Mouse (Mus musculus) forelimb bud, embryonic 11.5 days (tissue): Measurements from ENCODE around the gene Ccr9.
"Not testable (repeated sequence)": the region's sequence is repeated elsewhere in the genome, so short reads cannot be mapped to it uniquely, and the experiment has no call there.

Experiments used
- DNase-seq: peaks from one replicate; pipeline ENCODE4 v3.0.0-alpha.2; 2012; ENCODE audit warnings: low read depth, low spot score

Gene Ccr9

DNA sequence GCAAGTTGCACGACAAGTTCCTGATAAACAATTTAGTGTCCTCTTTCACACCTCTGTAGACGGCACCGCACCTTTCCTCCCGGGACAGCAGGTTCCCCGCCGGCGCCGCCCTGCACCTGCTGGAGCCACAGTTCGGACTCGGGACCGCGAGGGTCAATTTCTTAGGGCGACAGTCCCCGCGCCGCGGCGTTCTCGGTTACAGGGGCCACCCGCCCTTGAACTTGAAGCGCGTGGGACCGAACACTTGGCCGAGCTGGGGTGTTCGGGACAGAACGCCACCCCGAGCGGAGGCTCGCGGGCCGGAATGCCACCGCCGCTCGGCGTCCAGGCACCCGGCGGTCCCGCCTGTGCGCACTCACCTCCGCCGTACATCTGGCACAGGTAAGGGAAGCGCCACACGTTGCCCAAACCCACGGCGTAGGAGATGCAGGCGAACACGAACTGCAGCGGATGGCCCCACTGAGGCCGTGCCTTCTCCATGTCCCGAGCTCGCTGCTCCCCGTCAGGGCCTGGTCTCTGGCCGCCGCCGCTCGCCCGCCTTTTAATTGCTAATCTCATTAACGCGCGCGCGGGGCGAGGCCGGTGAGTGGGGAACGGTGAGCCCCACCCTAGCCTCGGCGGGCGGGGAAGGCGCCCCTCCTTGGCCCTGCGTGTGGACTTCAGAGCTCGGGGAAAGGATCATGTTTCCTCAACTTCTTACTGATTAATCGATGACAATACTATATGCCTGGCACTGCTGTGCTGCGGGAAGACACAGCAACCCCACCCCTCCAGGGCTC lies at the start of gene Ccr9, which contains the start of gene Slc6a20a:
TSS of gene Ccr9 (plus strand) at position 113 of the 779 bp plus-strand sequence.
TSS of gene Slc6a20a (minus strand) at position 559 of the 779 bp plus-strand sequence.
- no peak for DNase-seq

DNA sequence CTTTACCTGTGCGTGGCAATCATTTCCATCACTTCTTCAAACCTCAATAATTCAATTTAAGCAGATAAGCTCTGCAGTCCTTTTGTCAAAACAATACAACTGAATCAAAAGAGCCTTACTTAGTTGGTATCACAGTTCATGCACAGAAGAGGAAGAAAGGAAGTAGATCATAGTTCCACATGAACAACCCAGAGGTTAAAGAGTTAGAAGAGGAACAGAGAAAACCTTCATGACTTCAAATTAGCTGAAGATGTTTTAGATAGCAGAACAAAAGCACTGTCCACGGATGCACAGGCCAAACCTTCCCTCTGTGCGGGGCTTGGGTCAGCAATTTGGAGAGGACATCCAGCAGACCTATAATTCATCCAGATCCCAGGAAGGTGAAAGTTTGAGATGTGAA lies 46.6 kb upstream of the Ccr9 start:
- no peak for DNase-seq

DNA sequence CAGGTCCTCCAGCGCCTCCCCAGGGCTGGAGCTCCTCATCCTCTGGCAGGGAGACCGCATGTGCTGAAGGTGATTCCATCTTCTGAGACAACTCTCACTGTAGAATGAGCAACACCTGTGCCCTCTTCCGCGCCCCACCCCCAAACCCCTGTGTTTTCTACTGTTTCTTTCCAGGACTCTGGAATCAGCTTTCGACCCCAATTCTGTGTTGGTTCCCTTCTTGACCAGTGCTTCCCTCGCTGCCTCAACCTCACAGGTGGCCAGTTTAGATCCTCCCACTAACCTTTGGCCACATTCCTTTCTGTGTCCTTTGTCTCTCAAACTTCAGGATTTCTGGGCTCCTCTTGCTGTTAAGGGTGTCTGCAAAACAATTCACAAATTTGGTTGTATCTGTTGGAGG lies 46.0 kb upstream of the Ccr9 start, which contains the start of gene Slc6a20b:
TSS of gene Slc6a20b (minus strand) at position 285 of the 400 bp plus-strand sequence.
- DNase-seq = no peak

DNA sequence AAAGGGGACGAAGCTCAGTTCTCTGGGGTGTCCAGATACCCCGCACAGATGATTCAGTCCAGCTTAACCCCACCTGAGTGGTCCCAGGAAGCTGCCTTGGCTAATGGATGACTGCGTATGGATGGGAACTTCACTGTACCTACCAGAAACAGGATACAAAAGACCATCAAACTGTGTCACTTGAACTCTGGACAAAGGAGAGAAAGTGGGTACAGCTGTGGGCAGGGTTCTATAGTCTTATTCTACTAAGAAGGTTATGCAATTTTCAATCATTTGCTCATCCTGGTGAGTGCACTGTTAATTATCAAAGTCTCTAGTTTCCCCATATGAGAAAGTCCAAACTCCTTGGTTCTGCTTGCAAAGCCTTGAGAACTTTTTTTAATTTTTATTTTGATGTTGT lies 45.2 kb upstream of the Ccr9 start:
- no peak for DNase-seq

DNA sequence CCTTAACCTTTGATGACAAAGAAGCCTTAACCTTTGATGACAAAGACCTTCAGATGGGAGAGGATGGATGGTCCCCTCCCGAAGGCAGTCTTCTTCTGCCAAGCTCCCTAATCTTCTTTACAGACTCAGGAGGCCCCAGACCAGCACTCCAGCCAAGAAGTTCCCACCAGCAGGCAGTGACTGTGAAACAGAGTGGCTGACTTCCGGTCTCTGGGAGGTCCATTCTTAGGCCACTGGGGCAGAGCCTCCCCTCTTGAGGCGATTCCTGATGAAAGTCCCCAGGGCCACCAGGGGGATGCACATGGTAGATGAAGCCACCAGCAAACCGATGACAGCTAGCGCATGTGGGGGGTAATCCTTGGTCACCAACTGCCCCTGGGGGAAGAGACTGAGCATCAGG lies 41.5 kb upstream of the Ccr9 start:
- DNase-seq = no peak

DNA sequence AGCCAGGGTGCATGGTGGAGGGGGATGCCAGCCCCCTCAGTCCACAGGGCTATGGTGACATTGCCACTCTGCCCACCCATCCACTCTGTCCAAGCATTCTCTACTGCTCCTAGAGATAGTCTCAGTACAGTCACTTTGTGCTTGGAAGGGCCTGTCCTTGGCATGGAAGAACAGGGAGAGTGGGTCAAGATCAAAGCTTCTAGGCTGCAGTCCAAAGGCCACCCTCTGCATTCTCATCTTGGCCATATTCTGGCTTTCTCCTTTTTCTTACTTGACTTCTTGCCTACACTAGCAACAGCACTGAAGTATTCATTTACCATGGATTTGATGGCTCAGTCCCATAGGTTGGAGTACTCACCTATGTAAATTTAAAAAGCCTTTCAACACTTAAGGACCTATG lies 40.0 kb upstream of the Ccr9 start:
- DNase-seq = no peak

DNA sequence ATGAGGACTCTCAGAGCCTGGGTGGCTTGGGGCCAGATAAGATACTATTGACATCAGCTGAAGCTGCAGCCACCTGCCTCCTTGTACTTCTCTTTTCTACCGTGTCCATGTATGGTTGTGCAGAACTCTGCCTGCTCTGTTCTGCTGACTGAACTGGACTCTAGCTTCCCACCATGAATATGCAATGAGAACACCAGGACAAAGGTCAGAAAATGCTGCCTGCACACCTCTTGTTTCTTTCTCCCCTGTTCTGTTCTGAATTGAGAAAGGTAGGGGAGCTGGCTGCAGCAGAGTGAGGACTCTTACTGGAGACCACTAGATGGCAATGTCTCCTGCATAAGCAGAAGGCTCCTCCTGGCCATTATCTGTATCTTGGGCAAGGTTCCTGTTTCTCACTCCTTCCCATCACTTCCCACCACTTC lies 39.6 kb upstream of the Ccr9 start:
- peak; percentile 39 for DNase-seq

DNA sequence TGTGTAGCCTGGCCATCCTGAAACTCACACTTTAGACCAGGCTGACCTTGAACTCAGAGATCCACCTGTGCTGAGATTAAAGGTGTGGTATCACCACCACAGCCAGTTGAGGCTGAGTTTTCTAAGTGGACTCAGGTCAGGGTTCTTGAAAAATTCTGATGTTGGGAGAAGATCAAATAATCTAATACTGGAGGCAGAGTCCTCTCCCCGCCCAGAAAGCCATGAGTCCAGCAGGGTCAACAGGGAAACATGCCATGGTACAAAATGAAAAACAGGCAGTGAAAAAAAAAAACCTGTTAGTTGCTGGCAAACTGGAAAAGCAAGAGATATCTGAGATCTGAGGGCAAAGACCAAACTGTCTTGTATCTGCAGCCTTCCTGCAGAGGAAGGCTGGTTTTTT lies 38.1 kb upstream of the Ccr9 start:
- DNase-seq = no peak

DNA sequence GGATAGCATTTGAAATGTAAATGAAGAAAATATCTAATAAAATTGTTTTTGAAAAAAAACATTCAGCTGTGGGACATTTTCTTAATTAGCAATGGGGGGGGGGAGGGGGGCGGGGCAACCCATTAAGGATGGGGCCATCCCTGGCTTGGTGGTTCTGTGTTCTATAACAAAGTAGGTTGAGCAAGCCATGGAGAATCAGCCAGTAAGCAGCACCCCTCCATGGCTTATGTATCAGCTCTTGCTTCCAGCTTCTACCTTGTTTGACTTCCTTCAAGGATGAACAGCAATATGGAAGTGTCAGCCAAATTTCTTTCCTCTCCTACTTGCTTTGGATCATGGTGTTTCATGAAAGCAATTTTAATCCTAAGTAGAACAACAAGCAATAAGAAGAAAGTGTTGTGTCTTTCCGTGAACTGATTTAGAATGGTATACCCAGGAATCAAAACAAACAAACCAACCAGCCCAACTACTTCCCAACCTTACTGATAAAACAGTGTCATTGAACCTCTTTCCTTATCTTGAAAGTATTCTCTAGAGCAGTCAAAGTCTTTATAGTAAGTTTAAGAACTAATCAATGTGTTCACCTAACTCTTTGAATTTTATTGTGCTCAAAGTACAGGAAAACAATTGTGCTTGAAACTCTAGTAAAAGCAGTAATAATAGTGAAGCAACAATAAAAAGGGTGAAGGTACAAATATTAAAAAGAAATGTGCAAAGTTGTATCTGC lies 28.3 kb upstream of the Ccr9 start:
- DNase-seq = no peak

DNA sequence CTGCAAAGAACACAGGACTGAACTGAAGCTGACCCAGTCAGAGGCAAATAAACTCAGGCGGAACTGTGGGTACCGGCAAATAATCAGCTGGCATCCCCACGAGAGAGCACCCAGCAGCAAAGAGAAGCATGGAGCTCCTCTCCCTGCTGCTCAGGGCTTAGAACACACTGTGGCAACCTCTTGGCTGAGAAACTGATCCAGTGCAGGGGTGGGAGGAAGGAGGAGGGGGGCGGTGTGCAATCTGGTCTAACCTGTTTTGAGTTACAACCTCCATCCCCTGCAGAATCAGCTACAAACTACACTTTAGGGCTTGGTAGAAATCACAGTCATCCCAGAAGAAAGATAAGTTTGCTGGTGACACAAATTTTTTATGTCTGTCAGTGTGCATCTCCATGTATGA lies 26.9 kb upstream of the Ccr9 start:
- no peak for DNase-seq

DNA sequence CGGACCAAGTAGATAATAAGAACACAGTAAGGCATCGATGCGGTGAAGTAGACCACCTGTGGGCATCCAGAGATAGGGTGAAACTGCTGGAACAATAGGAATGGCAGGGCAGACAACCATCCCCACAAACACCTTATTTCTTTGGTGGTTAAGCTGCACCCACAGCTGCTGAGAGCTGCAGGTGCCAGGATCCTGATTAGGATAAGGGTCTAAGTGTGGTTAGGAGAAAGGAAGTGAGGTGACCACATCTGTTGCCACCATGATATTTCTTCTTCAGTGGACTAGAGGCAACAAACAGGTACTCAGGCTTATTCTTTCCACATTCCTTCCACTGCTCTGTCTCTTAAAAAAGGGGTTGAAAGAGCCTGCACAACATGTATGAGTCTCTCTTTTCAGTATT lies 20.8 kb upstream of the Ccr9 start:
- no peak for DNase-seq

DNA sequence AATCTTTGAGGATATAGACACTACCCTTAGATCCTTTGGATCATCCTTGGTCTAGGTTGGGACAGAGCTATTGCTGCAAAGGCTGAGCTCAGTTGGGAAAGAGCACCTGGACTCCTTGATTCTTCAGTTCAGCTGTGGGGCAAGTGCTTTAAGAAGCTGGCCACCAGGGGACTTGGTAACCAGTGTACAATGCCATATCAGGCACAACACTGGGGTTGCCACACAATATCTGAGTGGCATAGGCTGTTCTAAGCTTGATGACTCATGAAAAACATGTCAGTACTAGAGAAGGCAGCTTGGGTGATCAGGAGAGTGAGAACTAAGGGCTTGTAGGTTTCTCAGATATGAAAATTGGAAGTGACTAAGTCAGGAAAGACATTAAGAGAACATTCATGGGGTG lies 19.3 kb upstream of the Ccr9 start:
- no peak for DNase-seq

DNA sequence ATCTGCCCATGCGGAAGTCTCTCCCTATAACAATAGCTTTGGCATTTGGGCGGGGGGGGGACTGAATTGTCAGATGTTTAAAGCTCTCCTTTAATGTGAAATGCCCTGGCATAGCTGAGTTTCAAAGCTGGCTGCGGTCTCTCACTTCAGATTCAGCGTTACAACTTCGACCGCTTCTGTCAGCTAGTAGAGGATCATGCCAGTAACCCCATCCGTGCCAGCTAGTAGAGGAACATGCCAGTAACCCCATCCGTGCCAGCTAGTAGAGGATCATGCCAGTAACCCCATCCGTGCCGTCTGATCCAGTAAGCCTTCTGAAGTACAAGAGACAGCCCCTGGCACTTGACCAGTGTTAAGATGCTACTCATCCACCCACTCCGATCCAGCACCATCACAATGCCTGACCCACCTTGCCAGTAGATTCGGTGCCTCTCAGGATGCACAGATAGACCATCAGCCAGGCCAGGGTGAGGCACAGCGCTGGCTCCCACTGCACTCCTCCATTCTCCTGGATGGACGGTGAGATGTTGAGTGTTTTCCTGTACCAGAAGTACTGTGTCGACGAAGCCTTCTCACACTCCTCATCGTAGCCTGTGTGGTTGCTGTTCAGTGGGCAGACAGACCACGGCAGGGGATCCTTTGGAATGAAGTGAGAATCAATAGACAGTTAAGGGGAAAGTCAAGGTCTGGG lies 18.1 kb upstream of the Ccr9 start:
- not testable (repeated sequence) for DNase-seq

DNA sequence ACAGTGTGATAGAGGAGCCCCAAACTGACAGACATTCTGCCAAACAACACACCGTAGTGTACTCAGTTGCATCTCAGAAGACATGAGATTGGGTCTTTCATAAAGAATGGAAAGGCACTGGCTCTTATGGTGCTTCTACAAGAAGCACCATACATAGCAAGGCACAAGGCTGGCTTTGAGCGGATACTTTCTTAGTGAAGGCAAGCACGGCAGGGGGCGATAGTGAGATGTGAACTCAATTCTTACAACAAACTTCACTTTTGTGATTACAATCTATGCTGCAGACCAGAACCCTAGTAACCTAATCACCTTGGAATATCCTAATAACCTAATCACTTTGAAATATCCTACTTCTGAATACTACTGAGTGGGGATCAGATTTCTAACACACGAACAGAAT lies 12.6 kb upstream of the Ccr9 start:
- no peak for DNase-seq

DNA sequence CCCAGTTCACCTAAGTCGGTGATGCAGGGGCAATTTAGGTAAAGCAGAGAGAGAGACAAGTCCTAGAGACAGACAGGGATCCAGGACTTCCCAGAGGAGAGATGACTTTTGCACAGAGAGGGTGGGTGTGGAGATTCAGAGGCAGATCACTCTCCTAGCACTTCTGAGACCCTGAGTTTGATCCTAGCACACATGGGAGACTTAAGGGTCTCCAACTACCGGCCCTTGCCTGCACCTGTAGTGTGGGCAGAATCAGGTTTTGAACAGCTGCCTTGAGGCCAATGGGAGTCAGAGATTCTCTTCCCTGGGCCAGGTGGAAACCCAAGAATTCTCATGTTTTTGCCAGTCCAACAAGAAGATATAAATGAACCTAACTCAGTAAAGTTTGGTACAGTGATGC lies 959 bp downstream of the Ccr9 start:
- DNase-seq = no peak

DNA sequence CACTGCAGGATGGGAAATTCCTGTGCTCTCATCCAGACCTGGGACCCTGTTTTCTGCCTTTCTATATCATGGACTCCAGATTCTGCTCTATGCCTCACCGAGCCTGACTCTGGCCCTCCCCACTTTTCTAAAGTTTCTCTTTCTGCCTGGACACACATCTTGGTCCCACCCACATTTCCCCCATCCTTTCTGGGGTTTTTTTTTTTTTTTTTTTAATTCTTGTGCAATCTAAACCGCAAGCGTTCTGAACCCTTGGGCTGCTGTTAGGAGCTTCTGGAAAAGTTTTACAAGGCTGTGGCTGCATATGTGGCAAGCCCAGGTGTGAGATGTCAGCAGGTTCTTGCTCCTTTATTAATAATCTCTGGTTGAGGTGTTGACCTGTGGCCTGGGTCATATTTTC lies 5.5 kb downstream of the Ccr9 start:
- DNase-seq = no peak

DNA sequence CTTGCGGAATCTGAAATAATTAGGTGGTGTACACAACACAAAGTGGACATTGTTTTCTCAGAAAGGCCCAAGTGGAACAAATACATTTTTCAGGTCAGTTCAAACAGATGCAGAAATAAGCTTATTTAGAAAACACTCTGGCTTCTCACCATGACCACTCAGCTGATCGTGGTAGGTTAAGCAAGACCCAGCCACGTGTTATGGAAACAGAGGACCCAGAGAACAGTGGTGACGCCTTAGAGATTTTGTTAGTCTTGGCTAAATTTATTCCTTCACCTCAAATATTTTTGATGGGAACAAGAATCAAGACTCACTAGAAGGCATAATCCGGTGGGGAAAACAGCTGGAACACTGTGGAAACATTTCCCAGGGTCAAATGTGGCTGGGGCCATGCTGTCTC lies 8.0 kb downstream of the Ccr9 start:
- no peak for DNase-seq

DNA sequence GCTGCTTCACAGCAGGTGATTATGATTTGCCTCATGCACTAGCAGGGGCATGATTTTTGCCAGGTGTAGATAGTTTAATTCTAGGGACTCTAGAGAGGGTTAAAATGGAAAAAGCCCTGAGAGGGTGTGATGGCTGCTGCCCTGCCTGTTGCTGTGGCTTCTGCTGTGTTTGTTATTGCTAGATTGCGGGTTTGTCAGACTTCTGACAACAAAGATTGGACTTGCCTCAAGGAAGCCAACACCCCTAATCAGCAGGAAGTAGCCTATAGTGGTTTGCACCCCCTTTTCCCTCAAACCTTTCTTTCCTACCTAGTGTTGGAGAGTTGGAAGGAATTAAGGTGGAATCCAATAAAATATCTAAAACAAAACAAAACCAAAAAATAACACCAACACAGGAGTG lies 10.0 kb downstream of the Ccr9 start:
- DNase-seq = no peak

DNA sequence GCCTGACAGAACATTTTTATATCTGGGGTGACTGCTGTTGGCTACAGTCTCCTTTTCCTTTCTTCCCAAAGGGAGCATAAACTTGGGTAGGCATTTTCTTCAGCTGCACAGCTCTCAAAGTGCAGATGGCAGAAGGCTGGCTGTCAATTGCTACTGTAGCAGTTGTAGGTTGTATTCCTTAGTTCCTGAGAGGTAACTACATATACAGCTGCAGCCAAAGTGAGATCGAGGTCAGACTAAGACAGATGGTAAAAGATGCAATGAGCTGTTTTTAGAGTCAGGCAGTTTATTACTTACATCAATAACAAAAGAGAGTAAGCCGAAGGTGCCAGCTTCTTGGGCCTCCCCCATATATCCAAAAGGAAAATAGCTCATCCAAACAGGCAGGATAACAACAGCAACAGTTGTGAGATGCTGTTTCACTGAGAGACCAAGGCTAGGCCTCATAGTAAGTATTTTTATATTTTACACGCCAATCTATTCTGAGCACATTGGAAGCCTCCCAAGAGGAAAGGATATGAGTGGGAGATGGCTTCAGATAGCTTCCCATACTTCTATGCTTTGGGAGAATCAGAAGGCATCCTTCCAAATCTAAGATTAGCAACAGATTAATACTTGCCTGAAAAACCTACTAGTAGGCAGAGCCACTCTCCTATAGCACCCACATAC lies 17.5 kb downstream of the Ccr9 start:
- no peak for DNase-seq

DNA sequence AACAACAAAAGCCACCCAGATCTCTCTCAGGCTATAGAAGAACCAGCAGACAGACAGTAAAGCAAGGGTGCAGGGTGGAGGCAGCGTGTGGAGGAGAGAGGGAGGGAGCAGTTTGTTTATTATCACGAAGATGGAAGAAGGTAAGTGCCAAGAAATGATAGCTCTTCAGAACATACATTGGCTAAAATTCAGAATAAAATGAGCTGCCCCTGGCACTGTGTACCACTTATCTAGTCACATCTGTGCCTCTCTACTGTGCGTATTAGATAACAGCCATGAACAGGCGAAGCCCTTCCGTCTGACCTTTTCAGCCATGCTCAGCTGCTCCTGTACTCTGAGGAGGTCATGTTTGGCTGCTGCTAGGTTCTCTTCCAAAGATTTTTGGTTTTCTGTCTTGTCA lies 23.6 kb downstream of the Ccr9 start:
- no peak for DNase-seq

DNA sequence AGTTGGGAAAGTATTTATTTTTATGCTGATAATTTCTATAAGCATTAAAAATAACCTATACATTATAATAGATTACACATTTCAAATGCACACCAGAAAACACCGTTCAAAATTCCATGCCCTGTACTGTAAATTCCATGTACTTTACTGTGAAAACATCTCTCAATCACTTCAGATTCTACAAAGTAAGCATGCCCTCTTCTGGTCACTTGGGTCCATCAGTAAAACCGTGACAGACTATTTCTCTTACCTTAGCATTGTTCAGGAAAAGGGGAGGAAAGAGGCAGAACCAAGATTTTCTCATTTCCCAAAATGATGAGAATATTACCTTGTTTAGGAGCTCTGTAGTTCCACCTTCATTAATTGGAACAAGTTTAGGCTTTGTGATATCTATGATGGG lies 31.0 kb downstream of the Ccr9 start:
- DNase-seq = no peak

DNA sequence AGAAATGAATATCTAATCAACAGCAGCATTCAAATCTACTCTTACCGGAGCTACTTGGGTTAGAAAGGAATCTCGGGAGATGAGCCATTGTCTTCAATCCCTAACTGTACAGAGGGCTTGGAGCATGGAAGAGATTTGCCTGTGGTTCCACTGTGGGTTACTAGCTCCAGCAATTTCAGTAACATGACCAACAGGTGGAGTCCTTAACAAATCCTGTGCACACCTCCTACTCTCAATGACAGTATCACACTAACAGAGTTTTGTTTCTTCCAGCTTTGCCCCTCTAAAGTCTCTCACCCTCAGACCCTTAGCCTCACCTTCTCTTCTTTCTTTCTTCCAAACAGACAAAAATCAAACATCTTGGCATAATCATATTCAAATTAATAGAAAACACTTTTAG lies 34.9 kb downstream of the Ccr9 start:
- no peak for DNase-seq
